ENCODE assay signal across 9 mouse cellular contexts in the genomic region with DNA sequence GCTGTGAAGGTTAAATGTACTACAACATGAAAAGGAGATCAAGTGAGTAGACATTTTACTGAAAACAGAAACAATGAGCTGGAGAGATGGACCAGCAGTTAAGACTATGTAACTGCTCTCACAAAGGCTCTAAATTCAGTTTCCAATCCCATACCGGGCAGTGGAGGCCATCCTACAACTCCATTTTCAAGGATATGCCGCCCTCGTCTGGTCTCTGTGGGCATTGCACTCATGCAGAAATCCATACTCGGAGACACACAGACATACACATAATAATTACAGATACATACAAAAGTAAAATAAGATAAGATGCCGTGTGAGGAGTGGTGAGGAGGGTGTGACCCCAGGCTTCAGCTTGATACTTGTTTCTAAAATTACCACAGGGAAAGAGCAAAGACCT. TPM values are rescaled to one million over a fixed set of nuclear protein-coding genes. Genes with fewer than 3 reads are reported as not detected.
DNase-seq lines count a peak whose midpoint lies in the region; ATAC-seq and TF ChIP-seq lines count a peak whose summit lies in the region.
"Had no signal": no experiment of that assay in that cellular context is flagged by ENCODE, and none has a peak within 500 bp of the region (broad histone marks: within the 10 kb centered on the region; RNA-seq: fewer than 3 reads in every experiment).

No protein-coding gene starts in this region.

- 7% methylated on average over 5 of the region's 5 CpGs for WGBS in heart, embryonic 11.5 days (ENCODE audit: insufficient replicate concordance)
- WGBS in stomach, postnatal 0 days = 11% methylated on average over 5 of the region's 5 CpGs

- no peak for TF ChIP-seq EP300 in stomach, postnatal 0 days (optimal IDR thresholded peaks at IDR 0.05)

- H3K36me3 ChIP-seq in heart, embryonic 11.5 days (ENCODE audit: control insufficient read depth, insufficient read depth, low read length) = no peaks in the 10 kb centered on the region
- no peaks in the 10 kb centered on the region for H3K36me3 ChIP-seq in stomach, postnatal 0 days (ENCODE audit: control insufficient read depth, insufficient read depth, low read length)
- H3K36me3 ChIP-seq: limb, embryonic 15.5 days had no signal

- H3K4me1 ChIP-seq in heart, embryonic 11.5 days (ENCODE audit: control insufficient read depth, insufficient read depth, low read length) = no peaks in the 10 kb centered on the region
- no peaks in the 10 kb centered on the region for H3K4me1 ChIP-seq in stomach, postnatal 0 days (replicated peaks; ENCODE audit: control insufficient read depth, insufficient read depth)

- peak; percentile 93 for TF ChIP-seq CTCF in stomach, postnatal 0 days (IDR thresholded peaks at IDR 0.05; ENCODE audit: low read depth)

- no peaks in the 10 kb centered on the region for H3K9me3 ChIP-seq in heart, embryonic 11.5 days (replicated peaks; ENCODE audit: control insufficient read depth, low read length)
- no peaks in the 10 kb centered on the region for H3K9me3 ChIP-seq in stomach, postnatal 0 days (ENCODE audit: control insufficient read depth, low read length)
- H3K9me3 ChIP-seq: limb, embryonic 15.5 days had no signal

- no peak overlapping the region for H3K4me3 ChIP-seq in heart, embryonic 11.5 days (ENCODE audit: low read depth, low read length)
- H3K4me3 ChIP-seq in stomach, postnatal 0 days (ENCODE audit: low read depth, low read length) = no peak overlapping the region
- H3K4me3 ChIP-seq: limb, embryonic 15.5 days had no signal

- H3K27ac ChIP-seq in heart, embryonic 11.5 days (ENCODE audit: low read depth, low read length) = no peak overlapping the region
- H3K27ac ChIP-seq in stomach, postnatal 0 days (replicated peaks) = no peak overlapping the region
- H3K27ac ChIP-seq: limb, embryonic 15.5 days had no signal

- H3K9ac ChIP-seq in heart, embryonic 11.5 days (ENCODE audit: low read depth, low read length) = no peak overlapping the region
- no peak overlapping the region for H3K9ac ChIP-seq in stomach, postnatal 0 days (ENCODE audit: low read length)
- H3K9ac ChIP-seq: limb, embryonic 15.5 days had no signal

- DNase-seq in heart, adult 8-10 months (ENCODE audit: low spot score) = peak; percentile 31
- DNase-seq in Muller cell, postnatal 12 days (ENCODE audit: inconsistent ontology term) = peak; percentile 38
- peak; percentile 49 to 52 for DNase-seq in cerebellum, postnatal 36 days
- peak; percentile 64 to 81 for DNase-seq in heart, postnatal 14 days
- DNase-seq in left cerebral cortex, adult 18-20 months (ENCODE audit: low spot score in 2 of 2) = peak; percentile 57 to 70
- DNase-seq in stomach, postnatal 0 days (ENCODE audit: low spot score) = peak; percentile 84

- no peaks in the 10 kb centered on the region for H3K27me3 ChIP-seq in heart, embryonic 11.5 days (ENCODE audit: control insufficient read depth, insufficient read depth, low read length)
- H3K27me3 ChIP-seq in stomach, postnatal 0 days (ENCODE audit: control insufficient read depth, insufficient read depth, low read length) = no peaks in the 10 kb centered on the region
- H3K27me3 ChIP-seq: limb, embryonic 15.5 days had no signal

- intact Hi-C loops in heart, postnatal 14 days (cut with DNase I) = no loop called here

- H3K4me2 ChIP-seq in heart, embryonic 11.5 days = no peak overlapping the region
- no peak overlapping the region for H3K4me2 ChIP-seq in stomach, postnatal 0 days (replicated peaks; ENCODE audit: low read depth)
- H3K4me2 ChIP-seq: limb, embryonic 15.5 days had no signal

- no peak for ATAC-seq in heart, embryonic 11.5 days (replicated peaks; ENCODE audit: insufficient number of reproducible peaks, low FRiP score, low TSS enrichment)
- ATAC-seq in megakaryocyte progenitor cell, adult 5-6 weeks (replicated peaks; ENCODE audit: poor library complexity) = peak; percentile 81
- no peak for ATAC-seq in stomach, postnatal 0 days (ENCODE audit: low FRiP score, low TSS enrichment)

RNA-seq across cellular contexts. Expression of gene Lactb, which starts 5.2 kb away (rescaled TPM):
- total RNA-seq in heart, adult 8-10 months (2022) = 10 to 100 TPM; 22.8 to 26.6 (median 23.5) TPM
- polyA plus RNA-seq in heart, embryonic 11.5 days (2014; fragmentation: Nextera tagmentation; extraction: Ambion mirVana) = 12.2 and 12.3 TPM in 2 replicates
- total RNA-seq in heart, postnatal 14 days (2021) = 10 to 100 TPM; 22.6 to 23.8 TPM
- total RNA-seq in left cerebral cortex, adult 18-20 months (2021) = 10 to 100 TPM; 17.1 to 18.1 TPM
- 38.4 and 42.3 TPM in 2 replicates for total RNA-seq in megakaryocyte progenitor cell, adult 5-6 weeks (2015)
- total RNA-seq in megakaryocyte progenitor cell, adult 5-6 weeks (2017) = 26.8 and 36.1 TPM in 2 replicates
- 11.8 and 12.2 TPM in 2 replicates for polyA plus RNA-seq in stomach, postnatal 0 days (2015; fragmentation: Nextera tagmentation; extraction: Ambion mirVana)

RNA-seq across cellular contexts. Expression of gene Rps27l, which starts 34.6 kb away (rescaled TPM):
- total RNA-seq in heart, adult 8-10 months (2022) = 100 to 1,000 TPM; 151 to 173 (median 164) TPM
- polyA plus RNA-seq in heart, embryonic 11.5 days (2014; fragmentation: Nextera tagmentation; extraction: Ambion mirVana) = 614 and 628 TPM in 2 replicates
- total RNA-seq in heart, postnatal 14 days (2021) = 100 to 1,000 TPM; 179 to 198 TPM
- 10 to 100 TPM; 34.6 to 37.2 TPM for total RNA-seq in left cerebral cortex, adult 18-20 months (2021)
- total RNA-seq in megakaryocyte progenitor cell, adult 5-6 weeks (2015) = 550 and 649 TPM in 2 replicates
- 166 and 174 TPM in 2 replicates for total RNA-seq in megakaryocyte progenitor cell, adult 5-6 weeks (2017)
- 768 and 843 TPM in 2 replicates for polyA plus RNA-seq in stomach, postnatal 0 days (2015; fragmentation: Nextera tagmentation; extraction: Ambion mirVana)

Comparison
In these comparisons a context has a peak if more than half of its experiments do, and no peak if none do; other contexts are left out.
1. DNase-seq: peak in every context shown above with its lines; median percentile 84 in stomach, postnatal 0 days; 72 in heart, postnatal 14 days; 64 in left cerebral cortex, adult 18-20 months; 50 in cerebellum, postnatal 36 days; 38 in Muller cell, postnatal 12 days; 31 in heart, adult 8-10 months.